Mouse (Mus musculus) heart, adult 18-20 months (tissue): ENCODE results near the gene Med27. TPM values are rescaled to one million over a fixed set of nuclear protein-coding genes. Genes with fewer than 3 reads are reported as not detected.
A peak's percentile ranks its signal among the peaks of the same experiment; 100 is the strongest.

Experiments used
- DNase-seq, 2 experiments: peaks; one replicate each; pipeline ENCODE4 v3.0.0; 2021 to 2022; ENCODE audit warnings: mixed read lengths in 1 of 2
- total RNA-seq, 2 experiments: library from RNA; stranded (reverse); gene quantifications; 2 replicates each; pipeline ENCODE4 v1.2.3; 2021

The Med27 gene
- total RNA-seq, 2 experiments from 2014 or later = 15.0 to 15.3 TPM

DNA sequence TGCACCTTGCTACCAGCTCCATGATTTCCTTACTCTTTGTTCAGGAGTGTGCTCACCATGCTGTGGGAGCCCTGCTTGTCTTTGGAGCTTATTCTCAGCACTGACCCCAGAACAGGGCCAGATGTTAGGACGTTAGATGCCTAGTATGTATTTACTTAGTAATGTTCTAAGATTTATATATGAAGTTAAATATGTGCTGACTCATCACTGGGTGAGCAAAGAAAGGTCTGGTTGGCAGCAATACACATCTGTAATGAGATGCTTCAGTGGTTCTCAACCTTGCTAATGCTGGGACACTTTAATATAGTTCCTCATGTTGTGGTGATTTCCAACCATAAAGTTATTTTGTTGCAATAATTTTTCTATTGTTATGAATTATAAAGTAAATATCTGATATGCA lies 45.4 kb downstream of the Med27 start:
- no peak for DNase-seq

DNA sequence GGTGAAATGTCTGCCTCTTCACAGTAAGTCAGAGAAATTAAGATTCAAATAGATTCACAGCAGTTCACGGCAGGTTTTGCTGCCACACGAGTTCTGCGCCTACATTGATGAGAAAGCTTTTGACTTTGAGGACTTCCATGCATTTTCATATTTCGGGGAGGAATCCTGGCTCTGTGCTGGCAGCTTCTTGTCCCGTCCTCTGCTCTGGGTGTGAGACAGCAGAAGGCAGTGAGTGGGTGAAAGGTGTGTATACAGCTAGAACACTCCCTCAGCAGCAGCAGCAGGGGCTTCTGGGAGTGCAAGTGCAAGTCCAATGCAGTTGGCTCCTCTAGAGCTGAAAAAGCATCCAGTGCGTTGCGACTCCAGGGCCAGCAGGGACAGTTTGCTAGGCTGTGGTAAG lies 53.6 kb downstream of the Med27 start:
- no peak for DNase-seq

DNA sequence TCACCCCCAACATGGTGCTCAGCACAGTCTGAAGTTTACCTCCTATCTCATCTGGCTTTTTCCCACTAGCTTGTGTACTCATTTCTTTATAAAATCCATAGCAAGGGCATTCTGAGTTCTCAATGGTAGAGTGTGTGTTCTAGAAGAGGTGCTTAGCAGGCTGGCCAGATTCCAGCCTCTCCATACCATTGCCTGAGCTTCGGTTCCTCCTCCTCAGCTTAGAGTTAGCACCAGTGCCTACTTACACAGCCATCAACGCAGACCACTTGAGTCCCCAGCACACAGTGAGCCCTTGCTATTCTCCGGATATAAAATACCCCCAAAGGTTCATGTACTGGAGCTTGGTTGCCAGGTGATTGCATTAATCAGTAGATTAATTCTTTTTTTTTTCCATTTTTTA lies 54.2 kb downstream of the Med27 start:
- no peak for DNase-seq

DNA sequence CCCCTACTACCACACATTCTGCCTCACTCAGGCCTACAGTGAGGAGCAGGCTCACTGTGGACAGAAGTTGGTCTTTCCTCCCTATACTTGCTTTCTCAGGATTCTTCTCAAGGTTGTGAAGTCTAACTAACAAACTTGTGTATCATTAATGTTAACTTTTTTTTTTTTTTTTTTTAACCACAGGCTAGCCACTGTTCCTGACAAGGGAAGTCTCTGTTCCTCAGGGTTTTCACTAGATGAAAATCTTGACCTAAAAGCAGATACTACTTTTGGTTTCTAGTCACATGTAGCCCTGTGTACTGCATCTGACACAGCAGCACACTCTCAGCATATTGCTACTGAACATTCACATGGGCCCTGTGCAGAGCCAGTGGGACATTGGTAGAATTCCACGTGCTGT lies 55.2 kb downstream of the Med27 start:
- DNase-seq = no peak

DNA sequence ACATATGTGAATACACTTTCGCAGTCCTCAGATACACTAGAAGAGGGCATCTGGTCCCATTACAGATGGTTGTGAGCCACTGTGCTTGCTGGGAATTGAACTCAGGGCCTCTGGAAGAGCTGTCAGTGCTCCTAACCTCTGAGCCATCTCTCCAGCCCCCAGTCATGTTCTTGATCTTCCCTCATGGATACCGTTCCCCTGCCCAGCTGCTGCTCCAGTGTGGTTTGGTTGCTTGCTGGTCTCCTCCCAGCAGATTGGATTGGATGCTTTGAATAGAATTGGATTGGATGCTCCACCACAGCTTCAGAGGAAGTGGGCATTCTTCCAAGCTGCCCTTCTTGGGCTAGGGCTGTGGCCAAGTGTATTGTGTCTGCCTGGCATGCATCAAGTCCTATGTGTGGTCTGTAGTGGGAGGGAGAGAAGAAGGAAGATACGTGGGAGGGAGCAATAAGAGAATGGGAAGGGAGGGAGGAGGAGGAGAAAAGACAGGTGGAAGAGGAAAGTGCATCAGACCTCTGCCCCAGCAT lies 56.0 kb downstream of the Med27 start:
- peak; percentile 30 to 54 for DNase-seq

DNA sequence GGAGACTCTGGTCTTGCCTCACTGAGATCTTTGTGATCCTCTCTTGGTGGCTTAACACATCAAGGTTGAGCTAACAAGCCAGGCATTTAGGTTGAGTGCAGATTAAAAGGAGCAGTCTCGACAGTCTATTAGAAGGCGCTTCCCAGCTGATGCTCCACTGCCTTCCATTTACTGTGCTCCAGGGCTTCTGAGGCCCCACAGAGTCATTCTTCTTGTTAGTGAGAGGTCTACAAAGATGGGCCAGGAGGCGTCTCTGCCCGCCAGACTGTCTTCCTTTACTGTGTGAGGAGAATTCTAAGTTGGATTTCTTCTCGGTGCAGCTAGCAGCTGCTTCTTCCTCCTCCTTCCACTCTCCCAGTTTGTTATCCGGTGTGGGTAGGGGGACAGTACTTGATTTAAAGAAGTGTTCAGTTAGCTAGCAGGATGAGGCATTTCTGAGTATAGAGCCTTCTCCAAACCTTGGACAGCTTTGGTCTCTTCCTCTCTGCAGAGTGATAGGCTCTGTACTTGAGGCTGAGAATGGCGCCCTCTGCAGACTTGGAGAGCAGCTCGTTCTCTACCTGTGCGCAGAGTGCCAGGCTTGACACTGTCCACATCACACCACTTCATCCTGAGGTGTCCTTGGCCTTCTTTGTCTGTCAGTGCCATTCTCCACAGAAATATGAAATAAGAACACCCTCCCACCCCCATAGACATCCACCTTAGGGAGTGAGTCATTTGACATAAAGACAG lies 57.3 kb downstream of the Med27 start:
- no peak for DNase-seq

DNA sequence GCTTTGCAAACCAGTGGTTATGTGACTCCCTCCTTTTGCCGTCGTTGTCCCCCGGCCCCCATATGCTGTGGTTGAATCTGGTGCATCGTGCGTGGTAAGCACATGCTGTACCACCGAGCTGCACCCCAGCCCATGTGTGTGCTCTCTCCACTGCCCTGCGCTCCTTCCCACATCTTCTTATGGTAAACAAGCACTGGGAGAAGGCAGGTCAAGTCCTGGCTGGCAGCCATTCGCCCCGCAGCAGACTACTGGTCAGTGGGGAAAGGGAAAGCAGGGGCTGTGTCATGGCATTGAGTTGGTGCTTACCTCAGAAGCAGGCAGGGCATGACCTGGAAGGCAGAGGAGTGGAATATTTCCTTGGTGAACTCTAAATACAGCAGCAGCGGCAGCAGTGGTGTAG lies 58.3 kb downstream of the Med27 start:
- DNase-seq = no peak

DNA sequence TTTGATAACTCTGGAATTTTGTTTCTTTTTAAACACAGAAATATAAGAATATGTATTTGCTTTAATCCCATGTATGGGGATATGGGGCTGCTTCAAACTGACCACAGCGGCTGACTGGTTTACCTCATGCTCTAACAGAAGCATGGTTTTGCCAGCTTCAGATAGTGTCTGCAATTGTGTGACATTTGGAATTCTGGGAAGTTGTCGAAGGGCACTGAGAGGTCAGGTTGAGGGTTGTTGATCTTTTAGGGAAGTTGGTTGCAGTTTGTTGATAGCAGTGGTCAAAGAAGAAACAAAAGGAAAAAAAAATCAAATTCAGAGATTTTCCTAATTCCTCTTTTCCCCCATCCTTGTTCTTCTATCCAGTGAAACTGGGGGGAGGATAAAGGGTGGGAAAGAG lies 59.2 kb downstream of the Med27 start:
- DNase-seq = peak in 1 of 2 experiments; percentile 34

DNA sequence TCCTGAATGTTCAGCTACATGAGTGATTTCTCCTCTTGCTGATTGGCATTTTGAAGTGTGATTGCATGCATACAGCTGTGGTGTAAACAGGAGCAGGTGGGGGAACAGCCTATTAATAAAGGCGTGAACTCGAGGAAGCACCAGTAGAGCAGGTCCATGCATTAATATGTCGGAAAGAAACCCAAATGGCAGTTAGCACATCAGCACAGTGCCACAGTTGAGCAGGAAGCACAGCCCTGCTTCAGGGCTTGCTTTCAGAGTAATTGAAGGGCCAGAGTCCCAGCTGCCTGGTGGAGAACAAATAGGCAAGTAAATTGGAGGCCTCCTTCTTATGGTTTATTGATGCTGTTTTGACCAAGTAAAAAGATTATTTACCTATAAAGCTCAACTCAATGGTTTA lies 60.7 kb downstream of the Med27 start:
- DNase-seq = no peak

DNA sequence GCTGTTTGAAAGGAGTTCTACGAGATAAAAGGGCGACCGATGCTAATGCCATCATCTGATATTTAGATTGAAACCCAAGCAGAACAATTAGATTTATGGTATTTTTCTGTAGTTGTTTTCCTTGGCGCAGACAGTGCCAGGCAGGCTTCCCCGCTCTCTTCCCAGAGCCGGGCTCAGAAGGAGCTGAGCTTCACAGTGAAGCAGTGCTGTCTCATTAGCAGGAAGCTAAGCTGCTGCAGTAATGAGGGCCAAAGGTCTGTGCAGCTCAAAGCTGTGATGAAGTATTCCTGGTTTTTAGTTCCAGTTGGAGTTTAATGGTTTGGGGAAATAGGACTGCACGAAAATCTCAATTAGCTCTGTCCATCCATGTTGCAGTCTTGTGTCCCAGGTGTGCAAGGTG lies 61.1 kb downstream of the Med27 start:
- no peak for DNase-seq

DNA sequence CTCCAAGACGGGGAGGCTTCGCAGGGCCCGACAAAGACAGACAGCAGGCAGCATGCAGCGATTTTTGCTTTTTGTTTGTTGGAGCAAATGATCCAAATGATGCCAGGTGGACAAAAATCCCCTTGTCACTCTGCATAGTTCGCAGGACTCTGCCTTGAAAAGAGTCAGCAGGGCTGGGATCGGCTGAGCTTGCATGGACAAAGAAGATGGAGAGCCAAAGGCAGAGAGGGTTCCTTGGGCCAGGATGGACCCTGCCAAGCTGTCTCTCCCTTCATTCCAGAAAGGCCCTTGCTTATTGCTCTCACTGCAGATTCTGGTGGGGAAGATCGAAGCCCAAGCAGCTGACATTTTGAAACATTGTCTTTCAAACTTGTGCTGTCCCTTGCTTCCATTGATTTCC lies 64.3 kb downstream of the Med27 start:
- no peak for DNase-seq

DNA sequence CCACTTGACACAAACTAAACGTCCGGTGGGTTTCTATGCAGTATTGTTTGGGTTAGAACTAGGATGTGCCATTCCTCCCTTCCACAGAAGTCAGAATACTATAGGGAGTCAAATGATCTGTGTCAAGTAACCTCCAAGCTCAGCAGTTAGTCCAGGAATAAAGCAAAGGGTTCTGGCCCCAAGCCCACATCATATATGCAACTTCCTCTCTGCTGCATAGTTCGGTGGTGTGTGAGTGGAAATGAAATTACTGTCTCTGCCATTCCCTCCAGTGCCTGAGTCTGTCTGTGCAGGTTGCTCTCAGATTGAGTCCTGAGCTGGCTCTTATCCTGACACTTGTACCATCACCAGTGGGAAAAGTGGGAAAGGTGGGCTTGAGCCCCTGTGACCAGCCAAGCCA lies 65.8 kb downstream of the Med27 start:
- peak in 1 of 2 experiments; percentile 20 for DNase-seq

DNA sequence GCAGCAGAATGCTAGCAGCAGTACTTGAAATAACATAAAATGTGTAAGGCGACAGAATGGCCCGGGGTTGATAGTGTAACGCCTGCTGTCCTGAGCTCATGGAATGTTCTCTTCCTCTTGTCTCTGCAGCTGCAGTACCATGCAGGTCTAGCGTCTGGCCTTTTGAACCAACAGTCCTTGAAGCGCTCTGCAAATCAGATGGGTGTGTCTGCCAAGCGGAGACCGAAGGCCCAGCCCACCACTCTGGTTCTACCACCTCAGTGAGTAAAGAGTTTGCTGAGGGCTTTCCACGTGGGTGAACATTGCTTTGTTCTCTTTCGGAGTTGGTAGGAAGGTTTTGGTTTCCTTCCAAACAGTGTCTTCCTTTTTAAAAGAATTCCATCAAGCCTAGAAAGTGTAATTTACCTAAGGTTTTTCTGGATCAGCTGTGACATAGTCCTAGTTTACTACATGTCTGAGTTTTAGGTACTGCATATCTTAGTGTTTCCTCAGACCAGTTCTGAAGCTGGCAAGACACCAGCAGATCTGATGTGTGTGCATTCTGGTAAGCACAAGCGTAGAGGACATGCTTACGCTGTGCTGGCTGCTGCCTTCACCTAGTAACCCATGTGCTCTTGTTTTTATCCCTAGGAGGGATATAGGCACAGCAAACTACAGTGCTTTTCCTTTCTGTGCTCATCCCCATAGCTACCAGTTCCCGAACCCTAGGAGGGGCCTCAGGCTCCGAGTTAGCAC lies 66.8 kb downstream of the Med27 start:
- DNase-seq = no peak

DNA sequence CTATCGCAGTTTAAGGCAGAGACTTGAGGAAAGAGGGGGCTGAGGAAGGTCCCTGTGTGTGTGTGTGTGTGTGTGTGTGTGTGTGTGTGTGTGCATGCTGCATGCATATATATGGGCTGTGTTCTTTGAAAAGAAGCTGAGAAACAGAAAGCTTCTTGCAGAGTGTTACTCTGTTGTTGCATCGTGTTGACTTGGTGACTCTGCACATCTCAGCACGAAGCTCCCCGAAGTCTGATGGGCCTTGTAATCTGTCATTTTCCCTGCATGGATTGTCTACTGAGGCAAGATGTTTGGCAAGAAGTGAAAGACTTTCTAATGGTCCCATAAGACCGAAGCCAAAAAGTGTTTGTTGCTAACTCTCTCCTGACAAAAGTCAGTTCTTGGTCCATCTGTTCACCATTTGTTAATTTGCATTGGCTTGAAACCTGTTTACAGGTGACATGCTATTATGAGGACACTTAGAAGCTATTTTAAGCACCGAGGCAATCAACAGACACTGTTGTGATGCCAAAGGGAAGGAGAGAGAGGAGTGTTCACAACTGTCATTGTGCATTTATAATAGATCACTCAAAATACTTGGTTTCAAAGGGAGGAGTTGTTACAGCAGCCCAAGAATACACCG lies 68.3 kb downstream of the Med27 start:
- DNase-seq = no peak

DNA sequence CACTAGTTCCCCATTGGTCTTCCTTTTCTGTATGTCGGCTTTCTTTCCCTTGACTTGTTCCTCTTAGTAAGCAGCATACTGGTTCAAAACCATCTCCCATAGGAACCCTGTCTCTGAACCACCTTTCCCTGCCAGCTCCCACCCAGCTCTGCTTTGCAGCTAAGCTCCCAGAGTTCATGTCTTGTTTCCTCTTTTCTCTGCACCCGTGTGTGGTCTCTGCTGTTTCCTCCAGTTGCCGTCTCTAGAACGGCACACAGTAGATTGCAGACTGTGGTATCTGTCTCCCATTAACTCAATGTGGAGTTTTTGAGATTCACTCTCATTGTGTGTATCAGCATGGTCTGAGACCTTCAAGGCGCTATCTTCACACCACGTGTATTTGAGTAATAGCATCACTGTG lies 71.9 kb downstream of the Med27 start:
- no peak for DNase-seq

DNA sequence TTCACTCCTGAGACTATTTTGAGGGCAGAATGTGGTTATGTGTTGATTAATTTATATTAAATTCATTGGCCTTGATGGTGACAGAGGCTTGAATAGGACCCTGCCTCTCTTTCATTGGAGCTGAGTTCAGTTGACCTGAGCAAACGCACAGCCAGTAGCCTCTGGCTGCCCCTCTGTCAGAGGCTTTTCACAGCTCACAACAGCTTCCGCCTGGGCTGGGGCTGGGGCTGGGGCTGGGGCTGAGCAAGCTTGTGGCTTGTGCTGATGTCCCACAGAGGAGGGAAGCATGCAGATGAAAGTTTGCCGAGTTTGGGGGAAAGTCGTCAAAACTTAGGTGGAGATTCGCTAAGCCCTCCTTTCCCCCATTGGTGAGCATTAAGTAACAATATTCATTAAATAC lies 72.8 kb downstream of the Med27 start:
- DNase-seq = no peak

DNA sequence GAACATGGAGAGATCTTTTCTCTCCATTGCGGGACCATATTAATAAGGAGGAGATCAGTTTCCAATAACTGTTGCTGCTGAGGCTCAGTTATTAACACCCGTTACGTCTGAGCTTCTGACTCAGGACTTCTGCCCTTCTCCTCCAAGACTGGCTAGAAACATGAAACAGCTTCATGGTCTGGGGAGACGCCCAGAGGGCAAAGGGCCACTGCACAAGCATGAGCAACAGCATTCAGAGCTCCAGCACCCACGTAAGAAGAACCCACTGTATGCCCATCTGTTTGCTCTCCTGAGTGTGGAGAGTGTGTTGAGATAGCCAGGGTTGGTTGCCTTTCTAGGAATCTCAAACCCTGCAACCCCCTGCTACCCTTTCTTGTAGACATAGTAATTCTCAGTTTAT lies 73.3 kb downstream of the Med27 start:
- DNase-seq = peak in 1 of 2 experiments; percentile 33

DNA sequence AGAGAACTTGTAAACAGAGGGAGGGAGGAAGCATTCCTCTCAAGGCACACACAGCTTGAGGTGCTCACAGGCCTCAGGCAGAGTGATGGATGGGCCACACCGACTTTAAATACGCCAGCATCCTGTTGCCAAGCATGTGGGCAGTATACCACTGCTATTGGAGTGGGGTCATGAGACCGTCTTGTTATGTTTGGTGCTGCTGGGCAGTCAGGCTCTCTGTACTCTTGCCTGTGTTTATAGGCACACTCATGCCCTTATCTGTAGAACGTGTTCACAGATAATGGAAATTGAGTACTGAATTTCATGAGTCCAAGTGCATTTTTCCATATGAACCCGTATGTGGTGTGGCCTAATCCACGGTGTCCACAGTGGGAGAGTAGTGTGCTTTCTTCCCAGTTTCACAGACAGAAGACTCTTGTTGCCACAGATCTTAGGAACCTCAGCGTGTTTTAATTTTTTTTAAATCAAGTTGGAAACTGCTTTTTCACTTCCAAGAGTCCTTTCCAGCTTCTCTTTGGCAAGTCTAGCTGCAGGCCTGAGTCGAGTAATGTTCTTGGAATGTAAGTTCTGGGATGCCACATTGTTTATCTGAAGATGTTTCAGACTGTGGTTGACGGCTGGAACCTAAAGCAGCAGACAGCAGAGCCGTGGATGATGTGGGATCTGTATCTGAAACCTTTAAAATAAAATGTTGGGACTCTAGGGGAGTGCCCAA lies 75.7 kb downstream of the Med27 start:
- DNase-seq = peak in 1 of 2 experiments; percentile 16

DNA sequence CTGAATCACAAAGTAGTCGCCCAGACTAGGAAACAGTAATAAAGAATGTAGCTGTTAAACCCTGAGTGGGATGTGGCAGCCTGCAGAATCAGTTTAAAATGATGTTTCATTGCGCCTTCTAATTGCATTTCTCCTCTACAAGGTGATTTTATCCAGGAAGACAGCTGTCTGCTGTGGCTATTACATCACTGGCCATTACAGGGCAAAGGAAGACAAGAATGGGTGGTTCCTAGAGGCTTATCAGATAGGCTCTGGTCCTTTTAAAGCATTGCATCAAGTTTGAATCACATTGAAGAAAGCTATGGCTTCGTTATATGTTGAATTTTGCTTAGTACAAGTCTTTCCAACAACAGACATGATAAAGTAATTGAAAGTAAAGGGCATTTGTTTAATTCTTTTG lies 76.4 kb downstream of the Med27 start:
- DNase-seq = no peak

DNA sequence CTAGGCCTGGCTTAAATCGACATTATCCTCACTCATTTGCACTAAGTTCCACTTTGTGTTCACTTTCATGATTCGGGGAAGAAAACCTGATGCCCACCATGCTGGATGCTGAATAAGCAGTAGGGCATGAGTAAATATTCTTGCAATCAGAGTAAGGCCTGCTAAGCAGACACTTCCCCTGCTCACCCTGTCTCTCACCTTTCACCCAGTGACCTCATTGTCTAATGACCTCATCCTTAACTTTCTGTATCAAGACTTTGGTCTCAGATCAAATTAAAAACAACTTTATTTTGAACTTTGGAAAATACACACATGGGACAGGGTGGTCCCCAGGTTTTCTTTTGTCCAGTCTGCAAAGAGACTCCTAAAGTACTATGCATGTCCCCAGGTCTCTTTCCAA lies 78.8 kb downstream of the Med27 start:
- no peak for DNase-seq

DNA sequence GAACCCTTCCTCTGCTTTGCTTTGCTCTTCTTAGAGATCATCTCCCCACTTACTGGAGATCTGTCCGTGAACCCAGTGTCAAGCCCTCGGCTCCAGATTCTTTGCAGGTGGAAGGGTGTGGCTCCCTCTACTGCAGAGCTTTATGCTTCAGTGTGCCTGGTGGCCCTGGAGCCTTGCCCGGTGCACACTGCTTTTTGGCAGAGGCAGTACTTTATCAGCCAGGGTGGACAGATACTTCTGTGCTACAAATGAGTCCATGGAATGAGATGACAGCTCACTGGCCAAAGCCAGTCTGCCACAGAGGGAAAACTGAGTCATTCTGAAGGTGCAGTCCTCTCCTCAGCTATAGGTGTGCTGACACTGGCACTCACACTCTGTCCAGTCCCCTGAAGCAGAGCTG lies 80.1 kb downstream of the Med27 start:
- DNase-seq = peak; percentile 76 to 79

DNA sequence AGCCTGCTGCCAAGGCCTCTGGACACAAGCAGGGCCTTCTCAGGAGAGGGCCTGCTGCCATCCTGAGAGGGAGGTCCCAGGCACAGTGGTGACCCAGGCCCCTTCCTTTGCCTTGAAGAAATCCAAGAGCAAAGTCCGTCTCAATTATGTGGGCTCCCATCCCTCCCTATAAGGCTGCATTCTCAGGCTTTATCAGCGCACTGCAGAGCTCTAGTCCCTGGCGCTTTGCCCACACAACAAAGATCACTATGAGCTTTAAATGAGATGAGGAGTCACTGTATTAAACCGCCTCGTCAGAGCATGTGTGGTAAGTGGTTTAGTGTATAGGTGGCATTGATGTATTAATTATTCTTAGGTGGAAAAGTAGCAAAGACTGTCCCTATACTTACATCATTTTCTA lies 85.9 kb downstream of the Med27 start:
- no peak for DNase-seq

DNA sequence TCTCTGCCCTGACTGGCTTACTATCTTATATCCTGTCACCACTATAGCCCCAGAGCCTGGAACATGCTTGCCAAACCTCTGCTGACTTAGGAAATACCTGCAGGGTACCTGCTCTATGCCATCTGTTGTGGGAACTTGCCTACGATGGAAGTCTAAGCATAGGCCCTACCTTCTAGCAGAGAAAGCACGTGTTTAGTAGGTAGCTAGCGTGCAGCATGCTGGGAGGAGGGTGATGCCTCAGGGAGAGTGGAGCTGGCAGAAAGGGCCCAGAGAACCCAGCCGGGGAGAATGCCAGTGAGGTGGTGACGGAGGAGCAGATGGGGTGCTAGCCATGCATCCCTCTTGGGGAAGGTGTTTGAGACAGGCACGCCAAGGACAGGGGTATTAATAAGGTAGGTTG lies 89.8 kb downstream of the Med27 start:
- DNase-seq = no peak
